Mouse (Mus musculus) liver, embryonic 14.5 days (tissue): ENCODE results near the gene Rab25. TPM values are rescaled to one million over a fixed set of nuclear protein-coding genes. Genes with fewer than 3 reads are reported as not detected.

ENCODE experiments used
- ATAC-seq: fragments of 200-750 bp; cut with Nextera tagmentation; 2 replicates; pipeline ENCODE4 v1.8.0; 2017; ENCODE audit warnings: moderate number of reproducible peaks, mild to moderate bottlenecking, moderate library complexity; ENCODE audit not compliant: insufficient read depth
- DNase-seq, 3 experiments: peaks; one replicate each; pipeline ENCODE4 v3.0.0-alpha.2; 2012 to 2013; ENCODE audit warnings: low read depth in 3 of 3, low spot score in 3 of 3
- H3K27ac ChIP-seq: fragments of 300-500 bp; sonication (generic); 2 replicates; pipeline ENCODE4 v1.5.1; 2014; ENCODE audit warnings: moderate library complexity, mild to moderate bottlenecking, control low read depth, inconsistent platforms
- H3K27me3 ChIP-seq: fragments of 300-500 bp; sonication (generic); 2 replicates; pipeline ENCODE4 v1.6.1; 2014; ENCODE audit warnings: mild to moderate bottlenecking, low read length, moderate library complexity; ENCODE audit not compliant: control insufficient read depth, insufficient read depth
- H3K36me3 ChIP-seq: fragments of 300-500 bp; sonication (generic); replicated peaks from 2 replicates; pipeline ENCODE4 v1.6.1; 2014; ENCODE audit warnings: low read depth; ENCODE audit not compliant: control insufficient read depth, insufficient read depth
- H3K4me1 ChIP-seq, 2 experiments: fragments of 200-500 bp in 1 of 2; fragments of 300-500 bp in 1 of 2; sonication (generic) in 1 of 2; replicated peaks; 2 replicates each; pipeline ENCODE4 v1.6.1; 2012 to 2014; ENCODE audit warnings: antibody characterized with exemption in 1 of 2, inconsistent platforms in 1 of 2, low read length in 1 of 2; ENCODE audit not compliant: control insufficient read depth in 2 of 2, insufficient read depth in 2 of 2
- H3K4me2 ChIP-seq: fragments of 300-500 bp; sonication (generic); 2 replicates; pipeline ENCODE4 v1.6.1; 2014; ENCODE audit warnings: low read depth, mild to moderate bottlenecking, control low read depth, moderate library complexity
- H3K4me3 ChIP-seq, 2 experiments: fragments of 200-500 bp in 1 of 2; fragments of 300-500 bp in 1 of 2; sonication (generic) in 1 of 2; 2 replicates each; pipeline ENCODE4 v1.5.1; 2012 to 2014; ENCODE audit warnings: low read depth in 2 of 2, low read length in 2 of 2, mild to moderate bottlenecking in 2 of 2, control low read depth in 1 of 2, inconsistent platforms in 1 of 2, moderate library complexity in 1 of 2; ENCODE audit not compliant: insufficient read depth in 1 of 2
- H3K9ac ChIP-seq: fragments of 300-500 bp; sonication (generic); replicated peaks from 2 replicates; pipeline ENCODE4 v1.6.1; 2014; ENCODE audit warnings: mild to moderate bottlenecking, control low read depth, moderate library complexity
- H3K9me3 ChIP-seq: fragments of 300-500 bp; sonication (generic); 2 replicates; pipeline ENCODE4 v1.6.1; 2016; ENCODE audit warnings: low read length, mixed read lengths; ENCODE audit not compliant: control insufficient read depth
- CTCF ChIP-seq: IDR thresholded peaks from 2 replicates; pipeline ENCODE4 v1.5.1; 2016; ENCODE audit warnings: antibody characterized with exemption, low read depth, control low read depth
- EP300 ChIP-seq: IDR thresholded peaks from 2 replicates; pipeline ENCODE4 v1.6.1; 2016; ENCODE audit warnings: antibody characterized with exemption, low read depth
- WGBS: fragments of 180-500 bp; shearing (Covaris S2); extraction: QIAGEN DNeasy Blood & Tissue Kit; methylation state at CpG from one replicate; pipeline ENCODE4 v1.1.7; 2014; ENCODE audit not compliant: insufficient replicate concordance; 5-methylcytosine and 5-hydroxymethylcytosine counted together
- polyA plus RNA-seq, 2 experiments: library from polyadenylated mRNA; depleted of rRNA in 1 of 2; stranded (reverse) in 1 of 2; unstranded in 1 of 2; fragments of >200 nt; fragmentation: Nextera tagmentation in 1 of 2; extraction: Ambion mirVana in 1 of 2; gene quantifications; 2 replicates each; pipeline versions ENCODE4 v1.2.1 to v1.2.3; 2012 to 2014

Rab25 gene
- polyA plus RNA-seq, 2 experiments: 0.25 to 0.52 TPM

DNA sequence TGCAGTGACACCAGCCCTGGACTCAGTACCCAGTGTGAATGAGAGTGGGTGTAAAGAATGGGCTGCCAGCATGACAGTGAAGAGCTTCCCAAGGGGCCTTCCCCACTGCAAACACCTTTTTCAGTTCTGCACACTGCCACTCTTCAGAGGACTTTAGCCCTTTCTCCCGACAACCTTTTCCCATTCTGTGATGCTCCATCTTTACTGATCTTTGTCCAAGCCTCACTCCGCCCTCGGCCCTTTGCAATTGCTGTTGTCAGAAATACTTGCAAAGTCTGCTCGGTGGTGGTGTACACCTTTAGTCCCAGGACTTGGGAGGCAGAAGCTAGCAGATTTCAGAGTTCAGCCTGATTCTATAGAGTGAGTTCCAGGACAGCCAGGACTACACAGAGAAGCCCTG, 3.5 kb upstream of the Rab25 start:
- Histone ChIP-seq H3K4me2 (peak overlapping the region; percentile 96), H3K9me3 (no peaks in the 10 kb centered on the region), H3K27me3 (no peaks in the 10 kb centered on the region), H3K36me3 (peaks cover 4% of the 10 kb centered on the region), H3K4me1 (peaks cover 12 to 22% of the 10 kb centered on the region in 2 experiments), H3K4me3 (peak overlapping the region; percentile 15 to 88; a peak in 3 of 4 replicates), H3K27ac (no peak overlapping the region), H3K9ac (peak overlapping the region; percentile 77)
- WGBS: 60% methylated on average over 4 of the region's 4 CpGs
- DNase-seq (no peak), ATAC-seq (no peak)
- TF ChIP-seq EP300: no peak
- TF ChIP-seq CTCF: no peak

DNA sequence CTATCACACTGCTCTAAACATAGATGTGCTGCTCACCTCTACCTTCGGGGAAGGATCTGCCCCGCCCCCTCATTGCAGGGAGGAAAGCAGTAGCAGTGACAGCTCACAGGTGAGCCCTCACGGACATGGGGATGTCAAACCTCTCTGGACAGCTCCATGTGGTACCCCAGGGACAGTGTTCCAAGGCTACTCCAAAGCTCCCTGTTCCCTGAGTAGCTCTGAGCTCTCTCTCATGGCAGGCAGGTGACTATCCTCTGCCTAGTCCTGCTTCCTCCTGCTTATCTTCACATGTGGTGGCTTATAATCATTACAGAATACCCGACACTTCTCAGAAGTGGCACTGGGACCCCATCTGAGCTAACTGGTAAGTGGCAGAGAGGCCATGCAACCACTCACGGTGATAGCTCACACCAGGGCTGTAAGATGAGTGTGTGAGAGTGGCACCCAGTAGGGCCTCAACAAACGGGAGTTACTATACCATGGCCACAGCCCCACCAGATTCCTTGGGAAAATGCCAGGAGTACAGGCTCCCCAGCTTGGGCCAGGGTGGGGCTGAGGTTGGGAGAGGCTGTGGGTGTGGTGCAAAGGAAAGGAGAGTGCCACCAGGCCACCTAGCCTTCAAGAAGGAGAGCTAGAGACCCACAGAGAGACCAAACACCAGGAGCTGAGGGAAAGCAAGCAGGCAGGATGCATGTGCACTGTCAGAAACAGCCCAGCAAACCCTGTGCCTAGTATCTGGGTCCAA, 1.3 kb downstream of the Rab25 start:
- 37% methylated on average over 6 of the region's 6 CpGs for WGBS
- no peak for TF ChIP-seq EP300
- TF ChIP-seq CTCF: no peak
- H3K27me3 ChIP-seq: no peaks in the 10 kb centered on the region
- H3K9ac ChIP-seq: no peak overlapping the region
- no peak for ATAC-seq
- H3K4me2 ChIP-seq: no peak overlapping the region
- no peaks in the 10 kb centered on the region for H3K36me3 ChIP-seq
- no peaks in the 10 kb centered on the region for H3K9me3 ChIP-seq
- no peak overlapping the region for H3K27ac ChIP-seq
- peaks cover 7 to 18% of the 10 kb centered on the region in 2 experiments for H3K4me1 ChIP-seq
- no peak for DNase-seq
- H3K4me3 ChIP-seq: no peak overlapping the region

DNA sequence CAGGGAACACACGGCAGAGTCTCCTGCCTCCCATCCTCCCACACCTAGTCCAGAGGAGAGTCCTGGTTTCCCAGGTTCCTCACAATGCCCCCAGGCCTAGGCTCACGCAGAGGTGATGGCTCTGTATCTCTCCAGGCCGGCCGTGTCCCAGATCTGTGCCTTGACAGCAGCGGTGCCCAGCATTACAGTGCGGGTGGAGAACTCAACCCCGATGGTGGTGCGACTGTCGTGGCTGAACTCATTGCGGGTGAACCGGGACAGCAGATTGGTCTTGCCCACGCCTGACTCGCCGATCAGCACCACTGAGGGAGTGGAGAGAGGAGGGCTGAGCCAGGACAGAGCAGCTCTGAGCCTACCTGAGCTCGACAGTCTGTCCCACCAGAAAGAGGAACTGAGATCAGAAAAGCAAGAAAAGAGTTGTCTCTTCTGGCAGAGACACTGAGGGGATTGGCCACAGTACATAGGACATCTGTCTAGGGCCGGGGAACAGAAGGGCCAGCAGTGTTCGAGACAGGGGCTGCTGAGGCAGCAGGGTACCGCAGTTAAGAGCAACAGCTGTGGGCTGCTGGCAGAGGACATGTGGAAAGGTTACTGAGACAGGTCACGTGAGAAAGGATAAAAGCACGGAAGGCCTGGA, 3.0 kb downstream of the Rab25 start:
- no peak overlapping the region for H3K4me2 ChIP-seq
- TF ChIP-seq EP300 (no peak), CTCF (no peak)
- DNase-seq: no peak

DNA sequence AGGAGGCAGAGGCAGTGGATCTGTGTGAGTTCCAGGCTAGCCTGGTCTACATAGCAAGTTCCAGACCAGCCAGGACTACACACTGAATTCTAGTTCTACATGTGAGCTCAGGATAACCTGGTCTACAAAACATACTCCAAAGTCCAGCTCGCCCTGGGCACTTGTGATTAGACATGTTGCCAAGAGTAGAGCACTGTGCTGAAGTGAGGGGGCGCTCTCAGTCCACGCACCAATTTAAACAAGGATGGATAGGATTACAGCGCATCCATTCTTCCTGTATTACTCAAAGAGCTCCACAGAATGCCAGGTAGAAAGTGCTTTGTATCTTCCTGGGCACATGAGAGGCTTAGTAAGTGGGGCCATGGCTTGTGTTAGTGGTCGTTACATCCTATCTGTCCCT, 3.6 kb downstream of the Rab25 start:
- peak; percentile 40; the same call in 1 of the 2 replicates for ATAC-seq
- 34% methylated on average over 5 of the region's 5 CpGs for WGBS
- no peak for DNase-seq

More for the DNA sequence above, 3.0 kb downstream of the Rab25 start:
- Histone ChIP-seq H3K27ac (no peak overlapping the region), H3K9ac (no peak overlapping the region), H3K4me3 (no peak overlapping the region), H3K4me1 (peaks cover 3 to 13% of the 10 kb centered on the region in 2 experiments; a peak in 1 of 4 replicates), H3K9me3 (no peaks in the 10 kb centered on the region), H3K36me3 (no peaks in the 10 kb centered on the region), H3K27me3 (no peaks in the 10 kb centered on the region)
- no peak for ATAC-seq
- 47% methylated on average over 20 of the region's 20 CpGs for WGBS

More for the DNA sequence above, 3.6 kb downstream of the Rab25 start:
- Histone ChIP-seq H3K27ac (no peak overlapping the region), H3K27me3 (no peaks in the 10 kb centered on the region), H3K4me3 (no peak overlapping the region), H3K4me2 (no peak overlapping the region), H3K9me3 (no peaks in the 10 kb centered on the region), H3K36me3 (no peaks in the 10 kb centered on the region), H3K9ac (no peak overlapping the region), H3K4me1 (peaks cover 3 to 13% of the 10 kb centered on the region in 2 experiments; a peak in 1 of 4 replicates)
- TF ChIP-seq EP300: no peak
- TF ChIP-seq CTCF: peak; percentile 72
